Mouse (Mus musculus) layer of hippocampus, adult 9-10 months (tissue): Measurements from ENCODE around the gene Kcnd2.

ENCODE experiments used
- DNase-seq: peaks from one replicate; pipeline ENCODE4 v3.0.0; 2022; ENCODE audit warnings: low spot score

Kcnd2 gene

DNA sequence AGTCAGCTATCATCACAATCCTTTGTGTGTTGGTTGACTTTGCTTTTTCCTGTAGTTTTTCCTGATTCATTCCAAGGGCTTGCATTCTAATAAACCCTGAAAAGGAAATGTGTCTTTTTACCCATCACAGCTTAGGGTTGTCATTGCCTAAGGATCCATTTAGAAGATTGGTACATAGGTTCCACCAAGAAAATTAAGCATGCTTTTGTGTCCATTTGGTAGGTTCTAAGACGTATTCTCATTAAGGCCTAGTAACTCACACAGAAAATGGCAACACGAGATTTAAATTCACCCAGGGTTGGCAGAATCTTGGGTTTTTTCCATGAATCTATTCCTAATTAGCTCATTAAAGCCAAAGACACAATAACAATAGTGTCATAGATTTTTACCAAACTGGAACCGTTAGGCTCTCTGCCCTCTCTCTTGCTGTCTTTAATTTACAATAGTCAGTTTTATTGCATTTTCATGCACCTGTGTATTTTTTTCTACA lies 477.6 kb downstream of the Kcnd2 start:
- DNase-seq: no peak

DNA sequence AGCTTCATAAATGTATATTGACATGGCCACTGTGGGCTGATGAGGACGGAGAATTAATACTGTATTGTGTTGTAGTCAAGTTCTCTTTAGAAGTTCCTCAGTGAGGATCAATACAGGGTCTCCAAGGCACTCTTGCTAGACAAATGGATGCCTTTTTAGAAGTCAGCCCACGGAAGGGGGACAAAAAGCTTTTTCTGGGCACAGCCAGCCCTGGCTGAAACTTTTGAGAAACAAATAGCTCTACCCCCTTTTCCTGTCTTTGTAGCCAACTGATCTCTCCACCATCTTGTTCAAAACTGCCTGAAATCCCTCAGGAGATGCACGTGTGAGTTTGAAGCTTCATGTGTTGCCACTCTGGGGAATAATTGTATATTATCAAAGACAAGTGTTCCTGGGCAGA lies 482.3 kb downstream of the Kcnd2 start:
- DNase-seq: no peak

DNA sequence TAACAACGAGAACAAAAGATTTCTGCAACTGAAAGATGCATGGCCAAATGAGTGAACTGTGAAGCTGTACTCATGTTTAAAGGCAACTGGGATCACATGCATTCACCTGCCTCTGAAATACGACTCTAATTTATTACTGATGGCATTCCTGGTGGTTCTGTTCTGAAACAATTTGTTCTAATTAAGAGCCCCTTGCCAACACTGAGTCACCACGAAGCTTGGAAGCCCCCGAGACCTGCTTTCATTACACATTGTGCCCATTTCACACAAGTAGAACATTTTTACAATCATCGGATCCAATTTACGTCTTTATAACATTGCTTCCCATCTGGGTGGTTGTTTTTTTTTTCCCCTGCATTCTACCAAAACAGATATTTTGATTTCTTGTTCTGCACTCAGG lies 485.8 kb downstream of the Kcnd2 start:
- DNase-seq: no peak

- no peak for DNase-seq
Observed at GRCm38 (mm10) chr6:21709228-21709627, 493.9 kb downstream of the Kcnd2 start.

GRCm38 (mm10) chr6:21719121-21719520 lies 503.8 kb downstream of the Kcnd2 start:
- DNase-seq: no peak

GRCm38 (mm10) chr6:21722238-21722637 lies 506.9 kb downstream of the Kcnd2 start:
- no peak for DNase-seq

DNA sequence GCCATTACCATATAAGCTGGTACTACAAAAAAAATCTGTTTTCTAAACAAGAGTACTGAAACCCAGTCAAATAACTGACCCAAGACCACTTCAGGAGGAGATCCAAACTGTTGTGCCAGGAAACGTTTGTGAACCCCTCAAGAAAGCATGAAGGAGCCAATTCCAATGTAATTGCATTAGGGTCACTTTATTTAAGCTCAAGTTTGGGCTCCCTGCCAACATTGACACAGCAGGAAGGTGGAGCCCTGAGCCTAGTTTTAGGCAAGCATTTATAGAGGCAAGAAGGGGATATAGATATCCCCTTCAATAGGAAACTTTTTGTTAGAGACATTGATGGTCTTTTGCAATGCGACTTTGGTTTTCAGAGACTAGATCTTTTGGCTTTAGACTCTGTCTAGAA lies 525.3 kb downstream of the Kcnd2 start:
- DNase-seq: no peak

DNA sequence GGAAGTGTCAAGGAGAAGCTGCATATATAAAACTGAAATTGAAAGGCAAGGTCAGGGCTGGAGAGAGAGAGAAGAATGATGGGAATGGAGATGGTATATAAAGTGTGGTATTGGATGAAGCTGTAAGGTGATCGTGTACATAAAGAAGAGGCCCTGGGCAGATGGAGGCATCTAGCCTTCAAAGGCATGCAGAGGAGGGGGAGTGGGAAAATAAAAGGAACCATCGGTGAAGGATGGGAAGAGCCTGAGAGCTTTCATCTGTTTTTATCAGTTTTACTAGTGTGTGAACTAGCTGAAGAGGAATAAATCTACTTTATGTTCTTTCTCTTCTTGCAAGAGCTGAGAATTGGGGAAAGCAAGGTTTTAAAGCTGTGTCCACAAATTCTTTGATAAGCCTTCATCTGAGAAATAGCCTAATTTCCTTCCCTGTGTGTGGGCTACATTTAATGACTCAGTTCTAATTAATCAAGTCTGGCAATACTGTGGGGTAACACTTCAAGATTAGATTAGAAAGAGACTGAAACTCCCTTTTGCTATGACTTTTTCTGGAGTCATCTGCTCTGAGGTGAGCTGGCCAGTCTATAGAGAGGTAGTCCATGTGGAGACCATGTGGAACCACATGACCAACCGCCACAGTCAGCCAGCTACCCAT lies 529.4 kb downstream of the Kcnd2 start:
- DNase-seq: no peak

- no peak for DNase-seq
Observed at GRCm38 (mm10) chr6:21747536-21747935, 532.2 kb downstream of the Kcnd2 start.

GRCm38 (mm10) chr6:21767787-21768221 lies 552.5 kb downstream of the Kcnd2 start:
- DNase-seq: no peak

GRCm38 (mm10) chr6:21768745-21769446 lies 553.6 kb downstream of the Kcnd2 start:
- no peak for DNase-seq

DNA sequence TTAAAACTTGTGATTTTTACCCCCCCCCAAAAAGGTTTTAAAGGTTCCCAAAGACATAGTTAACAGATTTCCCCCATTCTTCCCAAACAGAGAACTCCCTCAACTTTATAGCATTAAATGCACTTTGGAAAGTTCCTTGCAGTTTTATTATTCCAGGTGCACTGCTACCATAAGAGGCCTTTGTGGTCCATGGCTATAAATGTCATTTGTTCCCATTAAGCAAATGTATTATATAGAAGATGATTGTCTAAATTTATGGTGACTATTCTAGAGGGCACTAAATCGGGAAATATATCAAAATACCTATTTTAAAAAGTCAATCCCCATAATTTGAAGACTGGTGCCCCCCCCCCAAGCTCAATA lies 554.1 kb downstream of the Kcnd2 start:
- DNase-seq: no peak

DNA sequence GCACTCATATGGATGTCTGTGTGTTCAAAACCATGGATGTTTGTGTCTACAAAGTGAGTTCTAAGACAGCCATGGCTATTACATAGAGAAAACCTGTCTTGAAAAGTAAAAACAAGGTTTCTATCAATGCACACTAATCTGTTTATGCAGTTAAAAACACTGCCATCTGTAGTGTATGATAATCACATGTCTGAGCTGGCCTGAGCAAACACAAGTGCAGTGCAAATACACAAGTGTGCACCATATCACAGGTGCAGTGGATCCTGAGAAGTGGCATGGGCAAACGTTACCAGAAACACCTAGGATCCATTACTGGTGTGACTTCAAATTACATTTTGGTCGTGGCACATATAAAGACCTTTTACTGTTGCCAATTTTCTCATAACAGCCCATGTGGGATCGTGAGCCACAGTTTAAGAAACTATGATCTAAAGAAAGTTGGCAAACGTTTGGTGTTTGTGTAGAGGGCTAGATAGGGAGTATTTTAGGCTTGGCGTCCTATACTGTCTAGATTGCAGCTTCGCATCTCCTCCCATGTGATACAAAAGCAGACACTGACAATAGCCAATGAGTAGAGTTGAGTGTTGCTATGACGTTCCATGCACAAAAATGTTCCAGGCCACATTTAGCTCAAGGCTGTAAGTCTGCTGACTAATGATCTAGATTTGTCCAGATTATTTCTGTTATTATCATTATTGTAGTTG lies 559.1 kb downstream of the Kcnd2 start:
- no peak for DNase-seq
